Mouse (Mus musculus) spleen, postnatal 10 days (tissue): ENCODE data around the gene Spata7.
"Not testable (repeated sequence)": the region's sequence is repeated elsewhere in the genome, so short reads cannot be mapped to it uniquely, and the experiment has no call there.

Experiments
- DNase-seq, 2 experiments: peaks; one replicate each; pipeline ENCODE4 v3.0.0; 2021 to 2022; ENCODE audit warnings: low spot score in 2 of 2

The Spata7 gene

DNA sequence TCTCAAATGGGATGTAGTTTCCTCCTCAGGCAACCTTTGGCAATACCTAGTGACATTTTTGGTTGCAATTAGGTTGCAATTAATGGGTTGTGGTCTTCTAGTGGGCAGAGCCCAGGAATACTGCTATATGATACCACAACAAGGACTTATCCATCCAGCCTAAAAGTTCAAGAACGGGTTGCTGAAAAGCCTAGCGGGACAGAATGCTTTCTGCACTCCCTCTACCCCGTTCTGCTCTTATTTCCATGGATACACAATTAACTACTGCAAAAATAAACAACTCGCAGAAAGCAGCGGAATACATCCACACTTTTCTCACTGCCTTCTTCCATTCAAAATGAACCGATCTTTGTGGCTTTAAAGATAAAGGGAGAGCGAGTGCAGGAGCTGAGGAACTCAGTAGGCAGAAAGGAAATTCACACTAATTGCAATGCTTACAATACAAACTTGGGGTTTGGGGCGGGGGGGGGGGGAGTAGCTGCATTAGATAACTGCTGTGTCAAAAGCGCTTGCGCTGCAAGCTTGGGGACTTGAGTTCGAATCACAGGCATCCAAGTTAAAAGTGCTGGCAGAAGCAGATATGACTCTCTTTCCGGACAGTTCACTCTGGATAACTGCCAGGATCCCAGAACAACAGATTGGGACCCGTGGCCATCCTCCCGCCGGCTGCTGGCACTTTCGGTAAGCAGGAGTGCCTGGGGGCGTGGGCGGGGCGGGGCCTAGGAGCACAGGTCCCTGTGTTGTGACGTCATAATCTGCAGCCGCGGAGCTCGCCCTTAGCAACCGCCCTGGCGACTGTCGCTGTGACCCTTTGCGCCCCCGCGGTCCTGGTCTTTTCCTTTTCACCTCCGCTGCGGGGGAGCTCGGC lies at the start of gene Spata7:
Gene Spata7, plus strand, starts transcription at position 766 of the 868 bp plus-strand sequence.
- peak; percentile 57 to 84 for DNase-seq

DNA sequence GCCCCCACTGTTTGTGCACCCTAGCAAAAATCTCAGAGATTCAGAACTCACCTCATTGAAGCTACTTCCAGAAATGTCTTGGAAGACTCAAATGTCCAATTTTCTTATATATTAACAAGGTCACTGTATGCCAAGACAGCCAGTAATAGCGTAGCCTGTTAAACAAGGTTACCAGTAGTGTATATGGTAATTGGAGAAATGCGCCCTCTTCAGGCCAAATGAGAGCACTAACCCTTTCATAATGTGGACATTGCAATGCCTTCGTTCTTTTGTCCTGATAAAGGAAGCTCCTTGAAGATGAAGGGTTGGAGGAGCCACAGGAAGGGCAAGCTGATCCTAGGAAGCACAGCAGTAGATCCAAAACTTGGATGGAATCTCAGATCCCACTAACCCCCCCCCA lies 42.7 kb upstream of the Spata7 start:
- DNase-seq, result peak in 1 of 2 experiments; percentile 29

DNA sequence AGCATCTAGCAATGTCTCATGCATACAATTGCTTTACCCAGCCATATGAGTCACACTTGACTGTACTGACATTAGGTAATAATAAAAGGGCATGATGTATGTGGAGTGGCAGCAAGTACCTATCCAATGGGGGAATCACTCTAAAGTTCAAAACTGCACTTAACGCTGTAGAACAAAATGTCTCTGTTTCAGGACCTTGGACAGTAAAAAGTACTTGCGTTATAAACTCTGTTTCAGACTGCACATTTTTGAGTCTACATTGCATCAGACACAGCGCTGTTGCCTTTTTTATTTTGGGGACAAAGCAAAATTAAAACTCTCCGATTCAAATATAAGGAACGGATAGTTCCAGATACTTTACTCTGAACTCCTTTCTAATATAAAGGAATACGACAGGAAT lies 39.4 kb upstream of the Spata7 start:
- DNase-seq, result no peak

DNA sequence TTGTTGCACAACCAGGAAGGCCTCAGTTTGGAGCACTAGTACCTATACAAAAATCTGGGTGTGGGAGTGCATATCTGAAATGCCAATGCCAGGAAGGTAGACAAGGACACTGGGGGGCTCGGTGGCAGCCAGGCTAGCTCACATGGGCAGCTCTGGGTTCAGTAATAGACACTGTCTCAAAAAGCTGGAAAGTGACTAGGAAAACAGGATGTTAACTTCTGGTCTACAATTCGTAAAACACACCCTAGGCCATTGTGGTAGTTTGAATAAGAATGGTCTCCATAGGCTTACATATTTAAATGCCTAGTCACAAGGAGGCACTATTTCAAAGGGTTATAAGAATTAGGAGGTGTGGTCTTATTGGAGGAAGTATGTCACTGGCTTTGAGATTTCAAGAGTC lies 36.9 kb upstream of the Spata7 start:
- no peak for DNase-seq

DNA sequence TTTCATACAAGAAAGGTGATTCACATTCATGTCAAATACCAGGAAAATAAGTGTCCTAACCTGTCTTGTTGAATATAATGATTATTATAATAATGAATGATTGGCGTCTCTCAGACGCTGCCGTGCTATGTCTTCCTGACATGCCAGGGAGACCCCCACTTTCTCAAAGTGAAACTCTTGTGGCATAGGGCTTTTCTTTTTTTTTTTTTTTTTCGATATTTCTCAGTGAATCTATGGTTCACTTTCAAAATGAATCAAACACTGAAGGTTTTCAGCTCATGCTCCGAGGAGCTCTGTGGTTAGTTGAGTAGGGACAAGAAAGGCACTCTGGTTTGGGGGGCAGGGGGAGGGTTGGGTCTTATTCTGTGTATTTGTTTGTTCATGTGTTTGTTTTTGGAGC lies 27.1 kb upstream of the Spata7 start:
- DNase-seq, result no peak

DNA sequence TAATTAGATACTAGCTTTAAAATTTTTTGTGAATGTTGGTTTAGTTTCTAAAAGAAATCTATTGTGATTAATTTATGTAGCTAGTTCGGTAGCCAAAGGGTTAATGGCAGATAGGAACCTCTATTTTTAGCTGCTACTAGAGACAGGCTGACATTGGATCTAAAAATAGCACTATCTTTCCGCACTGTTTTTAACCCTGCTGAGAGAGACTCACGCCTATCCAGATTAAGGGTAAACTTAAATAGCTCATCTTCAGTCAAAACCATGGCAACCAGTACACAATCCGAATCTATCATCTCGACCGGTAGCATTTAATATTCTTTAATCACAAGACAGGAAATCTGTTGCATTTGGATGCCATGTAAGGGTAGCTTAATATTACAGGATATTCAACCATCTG lies 25.8 kb upstream of the Spata7 start:
- no peak for DNase-seq

DNA sequence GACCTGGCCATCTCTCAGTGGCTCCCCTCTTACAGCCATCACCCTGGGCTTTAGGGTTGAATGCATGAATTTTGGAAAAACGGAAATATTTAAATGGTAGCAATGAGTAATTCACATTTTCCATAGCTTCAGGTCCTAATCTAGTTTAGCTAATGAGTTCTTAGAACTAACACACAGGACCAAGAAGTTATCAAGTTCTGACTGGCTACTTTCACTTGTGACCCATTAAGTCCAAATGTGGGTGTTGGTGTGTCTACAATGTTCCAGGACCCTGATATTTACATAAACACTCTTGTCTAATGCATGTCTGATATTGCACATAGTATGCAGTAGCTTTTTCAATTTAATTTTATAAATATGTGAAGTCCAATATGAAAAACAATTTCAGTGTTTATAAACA lies 22.7 kb upstream of the Spata7 start:
- DNase-seq, result no peak

DNA sequence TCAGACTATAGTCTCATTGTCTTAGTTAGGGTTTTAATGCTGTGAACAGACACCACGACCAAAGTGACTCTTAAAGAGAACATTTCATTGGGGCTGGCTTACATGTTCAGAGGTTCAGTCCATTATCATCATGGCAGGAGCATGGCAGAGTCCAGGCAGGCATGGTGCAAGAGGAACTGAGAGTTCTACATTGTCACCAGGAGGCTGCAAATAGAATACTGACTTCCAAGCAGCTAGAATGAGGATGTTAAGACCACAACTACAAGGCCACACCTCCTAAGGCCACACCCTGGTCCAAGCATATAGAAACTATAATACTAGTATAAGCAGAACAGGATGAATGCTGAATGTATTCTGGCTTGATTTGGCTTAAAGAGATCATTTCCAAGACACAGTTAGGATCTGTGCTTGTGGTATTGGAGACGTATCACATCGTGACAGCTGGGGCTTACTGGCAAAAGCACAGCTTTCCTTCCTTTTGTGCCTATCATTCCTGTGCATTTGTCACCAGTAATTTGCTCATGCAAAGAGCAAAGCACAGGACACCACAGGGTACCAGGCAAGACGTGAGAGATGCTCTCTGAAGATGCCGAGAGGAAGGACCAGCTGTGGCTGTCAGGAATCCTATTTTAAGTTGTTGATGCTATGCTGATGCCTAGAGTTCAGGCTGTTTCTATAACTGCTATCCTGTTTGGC lies 21.2 kb upstream of the Spata7 start:
- peak in 1 of 2 experiments; percentile 33 for DNase-seq

DNA sequence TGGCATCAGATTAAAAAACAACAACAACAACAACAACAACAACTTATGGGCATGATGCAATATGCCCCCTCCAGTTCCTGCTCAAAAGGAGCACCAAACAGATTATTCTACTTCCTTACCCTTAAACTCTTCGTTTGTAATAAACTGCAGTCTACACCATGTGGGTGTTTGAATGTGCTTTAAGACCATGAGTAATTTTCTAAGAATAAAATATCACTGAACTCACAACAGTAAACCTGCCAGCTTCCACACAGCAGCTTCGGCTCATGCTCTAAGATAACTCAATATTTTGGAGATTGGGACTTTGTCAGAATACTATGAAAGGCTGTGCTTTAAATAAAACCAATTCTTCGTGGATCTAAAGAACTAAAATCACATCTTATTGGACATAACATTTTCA lies 17.6 kb upstream of the Spata7 start:
- DNase-seq, result no peak

DNA sequence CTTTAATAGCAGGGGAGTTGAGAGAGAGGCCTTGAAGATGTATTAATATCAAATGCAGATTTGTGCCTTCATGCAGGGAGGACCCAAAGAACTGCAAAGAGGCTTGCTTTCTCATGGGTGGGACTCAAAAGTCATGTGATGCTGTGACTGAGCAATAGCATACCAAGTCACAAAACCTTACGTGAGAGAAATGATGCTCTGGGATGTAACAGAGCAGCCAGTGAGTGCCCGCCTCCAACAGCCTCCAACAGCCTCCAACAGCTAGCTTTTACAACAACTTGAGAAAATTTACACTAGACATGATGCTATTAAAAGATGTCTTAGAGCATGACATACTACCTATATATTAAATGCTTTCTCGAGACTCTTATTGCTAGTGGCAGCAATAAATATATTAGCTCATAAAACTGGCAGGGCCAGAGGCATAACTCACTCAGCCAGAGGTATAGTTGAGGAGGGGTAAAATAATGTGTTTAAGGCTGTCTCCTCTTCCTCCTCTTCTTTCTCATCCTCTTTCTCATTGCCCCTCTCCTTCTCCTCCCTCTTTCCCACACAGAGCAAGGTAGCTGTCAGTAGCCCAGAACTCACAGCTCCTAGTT lies 12.9 kb upstream of the Spata7 start:
- DNase-seq, result no peak

DNA sequence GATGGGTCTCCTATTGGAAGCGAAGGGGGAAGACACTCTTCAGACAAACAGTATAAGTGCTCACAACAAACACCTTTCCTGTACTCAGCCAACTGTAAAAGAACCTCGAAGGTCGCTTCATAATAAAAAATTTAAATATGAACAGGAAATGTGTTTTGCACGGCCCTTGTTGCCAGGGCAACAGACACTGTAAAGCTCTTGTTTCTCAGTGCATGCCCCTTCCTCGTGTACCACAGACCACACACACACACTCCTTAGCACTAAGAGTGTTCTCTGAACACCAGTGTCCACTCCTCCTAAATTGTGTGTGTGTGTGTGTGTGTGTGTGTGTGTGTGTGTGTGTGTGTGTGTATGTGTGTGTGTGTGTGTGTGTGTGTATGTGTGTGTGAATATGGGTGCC lies 12.2 kb upstream of the Spata7 start:
- no peak for DNase-seq

DNA sequence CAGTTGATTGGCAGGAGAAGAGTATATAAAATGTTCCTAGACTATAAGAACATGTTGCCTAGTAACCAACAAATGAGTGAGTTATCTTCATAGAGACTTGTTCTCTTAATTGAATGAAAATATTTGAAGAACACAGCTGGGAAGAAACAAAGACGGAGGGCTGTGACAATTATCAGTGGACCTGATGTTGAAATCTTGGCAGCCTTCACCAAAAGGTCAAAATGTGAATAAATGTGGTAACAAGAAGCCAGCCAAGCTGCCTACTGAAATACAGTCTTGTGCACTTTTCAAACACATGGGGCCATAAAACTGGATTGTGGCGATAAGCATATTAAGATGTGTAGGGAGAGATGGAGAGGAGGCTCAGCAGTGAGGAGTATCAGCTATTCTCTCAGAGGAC lies 8.5 kb upstream of the Spata7 start:
- no peak for DNase-seq

DNA sequence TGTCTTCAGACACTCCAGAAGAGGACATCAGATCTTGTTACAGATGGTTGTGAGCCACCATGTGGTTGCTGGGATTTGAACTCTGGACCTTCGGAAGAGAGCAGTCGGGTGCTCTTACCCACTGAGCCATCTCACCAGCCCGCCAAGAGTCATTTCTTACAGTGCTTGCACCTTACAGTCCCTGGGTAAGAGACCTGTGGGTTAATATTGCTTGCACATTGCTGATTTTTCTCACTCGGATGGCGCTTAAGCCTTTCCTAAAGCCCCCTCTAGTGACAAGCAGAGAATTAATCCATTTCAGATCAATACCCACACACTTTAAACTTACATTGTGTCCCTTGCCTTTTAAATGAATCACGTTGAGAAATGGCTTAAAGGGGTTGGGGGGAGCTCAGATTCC lies 7.0 kb upstream of the Spata7 start:
- not testable (repeated sequence) for DNase-seq

DNA sequence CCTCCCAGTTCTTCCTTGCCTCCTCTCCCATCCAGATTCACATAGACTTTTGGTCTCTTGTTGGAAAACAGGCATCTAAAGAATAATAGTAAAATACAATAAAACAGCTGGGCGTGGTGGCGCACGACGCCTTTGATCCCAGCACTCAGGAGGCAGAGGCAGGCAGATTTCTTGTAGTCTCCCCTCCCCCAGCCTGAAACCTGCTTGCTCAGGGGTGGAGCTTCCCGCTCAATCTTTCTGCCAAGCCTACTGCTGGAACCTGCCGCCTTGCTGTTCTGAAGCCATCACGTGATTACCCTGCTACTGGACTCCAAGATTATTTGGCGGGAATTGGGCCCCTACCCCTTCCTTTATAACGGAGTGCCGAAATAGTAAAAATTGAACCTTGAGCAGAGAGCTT lies 4.7 kb upstream of the Spata7 start:
- not testable (repeated sequence) for DNase-seq

DNA sequence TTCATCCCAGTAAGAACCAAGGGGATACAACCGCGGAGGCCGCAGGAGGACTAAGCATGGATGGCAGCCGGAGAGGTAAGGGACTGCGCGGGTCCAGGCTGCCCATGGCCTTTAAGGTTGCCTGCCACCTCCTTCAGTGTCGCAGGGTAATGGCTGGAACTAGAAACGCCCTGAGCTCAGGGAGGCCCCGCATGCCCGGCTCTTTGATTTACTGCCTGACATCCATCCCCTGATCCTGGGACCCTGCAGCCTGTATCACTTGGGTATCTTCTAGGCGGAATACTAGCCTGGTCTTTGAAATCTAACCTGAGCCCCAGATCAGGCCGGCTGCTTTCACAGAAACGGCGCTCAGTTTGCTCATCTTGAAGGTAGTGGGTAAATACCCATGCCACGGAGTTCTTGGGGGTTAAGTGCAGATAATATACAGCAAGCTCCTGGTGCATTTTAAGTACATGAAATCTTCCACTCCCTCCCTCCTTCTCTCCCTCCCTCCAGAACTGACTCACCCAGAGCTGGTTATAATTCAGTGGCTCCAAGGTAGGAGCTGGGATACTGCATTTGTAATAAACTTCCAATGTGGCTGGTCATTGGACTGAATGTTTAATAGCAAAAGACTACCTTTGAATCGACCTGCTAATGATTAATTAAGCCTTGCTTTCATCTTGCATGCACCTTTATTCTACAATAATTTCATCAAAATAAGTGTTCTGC lies 458 bp downstream of the Spata7 start:
- DNase-seq, result no peak

DNA sequence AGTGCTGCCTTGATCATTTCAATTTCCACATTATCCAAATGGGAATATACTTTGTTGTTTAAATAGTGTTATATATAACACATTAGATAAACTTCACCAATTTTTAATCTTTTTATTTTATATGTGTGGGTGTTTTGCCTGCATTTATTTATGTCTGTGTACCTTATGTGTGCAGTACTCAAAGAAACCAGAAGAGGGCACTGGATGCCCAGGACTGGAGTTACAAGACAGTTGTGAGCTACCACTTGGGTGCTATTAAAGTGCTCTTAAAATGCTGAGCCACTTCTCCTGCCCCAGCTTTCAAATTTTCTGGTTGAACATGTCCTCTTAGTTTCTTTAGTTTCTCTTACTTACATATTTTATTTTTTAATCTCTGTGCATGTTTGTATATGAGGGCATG lies 16.9 kb downstream of the Spata7 start:
- no peak for DNase-seq

DNA sequence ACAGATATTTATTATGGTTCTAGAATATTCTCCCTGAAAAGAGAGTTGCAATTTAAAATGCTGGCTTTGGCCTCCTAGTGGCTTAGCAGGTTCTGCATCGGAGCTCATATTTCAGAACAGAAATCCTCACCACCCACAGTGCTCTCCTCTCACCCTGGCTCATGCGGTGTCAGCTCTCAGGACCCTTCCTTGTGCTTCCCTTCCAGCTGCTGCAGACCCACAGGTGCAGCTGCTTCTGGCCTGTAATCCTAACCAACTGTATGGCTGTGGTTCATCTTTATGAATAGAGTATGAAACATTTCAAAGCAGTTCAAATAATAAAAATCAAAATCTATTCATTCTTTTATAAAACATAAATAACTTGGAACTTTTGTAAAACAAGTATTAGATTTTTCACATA lies 28.9 kb downstream of the Spata7 start:
- no peak for DNase-seq

DNA sequence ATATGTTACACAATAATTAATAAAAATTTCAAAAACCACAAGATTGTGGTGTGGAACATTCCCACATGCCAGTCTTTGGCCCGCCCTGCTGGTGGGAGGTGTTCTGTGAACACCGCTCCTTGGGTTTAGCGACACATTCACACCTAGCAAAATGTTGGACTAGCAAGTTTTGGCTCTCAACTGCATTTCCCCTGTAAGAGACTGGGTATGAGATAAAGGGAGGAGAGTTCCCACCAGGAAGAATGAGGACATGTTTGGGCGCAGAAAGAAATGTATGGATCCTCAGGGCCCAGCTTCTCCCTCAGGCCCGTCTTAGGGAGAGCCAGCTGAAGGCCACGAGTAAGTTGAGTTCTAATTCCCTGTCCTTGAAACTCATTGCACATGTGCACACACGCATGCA lies 34.7 kb downstream of the Spata7 start:
- no peak for DNase-seq

DNA sequence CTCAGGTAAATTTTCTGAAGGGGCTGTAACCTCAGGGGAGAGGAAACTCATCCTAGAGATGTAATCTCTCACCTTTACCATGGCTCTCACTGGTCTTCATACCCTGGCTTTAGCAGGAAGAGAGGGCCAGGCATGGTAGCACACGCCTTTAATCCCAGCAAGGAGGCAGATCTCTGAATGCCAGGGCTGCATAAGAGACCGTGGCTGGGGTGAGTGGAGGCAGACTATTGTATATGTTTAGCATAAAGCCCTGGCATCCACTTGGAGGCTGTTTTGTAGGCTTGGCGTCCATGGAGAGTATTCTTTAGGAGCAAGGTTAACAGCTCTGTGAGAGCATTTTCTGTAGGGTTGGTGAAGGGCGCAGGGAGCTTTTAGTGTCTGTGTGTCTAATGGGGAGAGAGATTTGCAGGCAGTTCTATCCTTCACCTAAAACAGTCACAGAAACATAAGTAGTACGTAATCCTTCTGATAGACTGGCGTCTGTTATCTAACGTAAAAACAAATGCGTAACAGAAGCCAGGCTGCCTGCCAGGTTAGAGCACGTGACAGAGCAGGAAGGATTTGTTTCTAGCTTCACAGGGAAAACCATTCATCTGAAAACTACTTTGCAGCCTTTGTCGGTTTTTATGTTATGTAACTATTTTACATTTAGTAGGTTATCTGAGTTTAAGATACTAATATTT lies 40.3 kb downstream of the Spata7 start:
- DNase-seq, result no peak

DNA sequence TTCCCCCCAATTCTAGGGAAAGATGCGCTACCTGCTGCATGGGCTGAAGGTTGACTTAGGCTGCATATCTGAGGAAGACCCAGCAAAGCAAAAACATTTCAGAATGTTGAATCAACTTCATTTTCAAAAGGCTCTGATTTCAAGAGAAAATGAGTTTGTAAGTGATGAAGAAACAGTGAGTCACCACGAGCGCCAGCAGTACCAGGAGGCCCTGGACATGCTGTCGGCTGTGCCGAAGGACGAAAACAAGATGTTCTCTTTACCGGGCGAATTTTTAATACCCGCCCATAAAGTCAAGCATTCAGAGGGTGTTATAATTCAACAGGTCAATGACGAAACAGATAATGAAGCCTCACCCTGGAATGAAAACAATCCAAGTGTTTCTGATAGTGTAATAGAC lies 41.1 kb downstream of the Spata7 start:
- no peak for DNase-seq

DNA sequence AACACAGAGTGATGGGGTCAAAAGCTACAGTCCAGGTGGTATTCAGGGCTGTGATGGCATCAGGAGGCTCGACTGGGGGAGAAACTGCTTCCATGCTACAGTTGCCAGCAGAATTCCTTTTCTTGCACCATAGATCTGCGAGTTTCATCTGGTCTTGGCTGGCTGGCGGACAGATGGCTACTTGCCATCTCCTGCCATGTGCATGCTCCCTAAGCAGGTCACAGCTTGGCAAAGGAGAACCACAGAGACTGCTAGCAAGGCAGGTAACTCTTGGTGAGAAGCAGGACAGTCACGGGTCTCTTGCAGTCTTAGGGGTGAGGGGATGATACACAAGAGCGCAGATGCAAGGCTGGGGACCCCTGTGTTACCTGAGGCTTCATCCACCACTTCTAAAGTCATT lies 41.9 kb downstream of the Spata7 start:
- no peak for DNase-seq

DNA sequence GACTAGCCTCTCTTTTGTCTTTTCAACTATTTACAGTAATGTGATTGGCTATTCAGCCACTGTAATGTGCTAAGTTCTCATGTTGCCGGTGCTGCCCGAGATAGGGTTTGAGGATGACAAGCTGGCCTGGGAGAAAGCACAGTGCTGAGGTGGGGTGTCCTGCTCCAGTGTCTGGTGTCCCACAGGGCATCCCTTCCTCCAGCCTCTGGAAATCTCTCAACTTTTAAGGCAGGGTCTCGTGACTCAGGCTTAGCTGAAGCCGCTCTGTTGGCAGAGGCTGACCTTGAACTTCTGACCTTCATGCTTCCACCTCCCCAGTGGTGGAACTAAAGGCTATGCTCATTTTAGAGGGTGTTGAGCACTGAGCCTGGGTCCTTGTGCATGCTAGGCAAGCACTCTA lies 42.5 kb downstream of the Spata7 start:
- no peak for DNase-seq
